Mouse (Mus musculus): ENCODE data around the gene Kcnd2. TPM values are rescaled to one million over a fixed set of nuclear protein-coding genes. Genes with fewer than 3 reads are reported as not detected.

The Kcnd2 gene
- polyA plus RNA-seq (2015; fragmentation: Nextera tagmentation; extraction: Ambion mirVana): 3.7 and 5.9 TPM in 2 replicates

DNA sequence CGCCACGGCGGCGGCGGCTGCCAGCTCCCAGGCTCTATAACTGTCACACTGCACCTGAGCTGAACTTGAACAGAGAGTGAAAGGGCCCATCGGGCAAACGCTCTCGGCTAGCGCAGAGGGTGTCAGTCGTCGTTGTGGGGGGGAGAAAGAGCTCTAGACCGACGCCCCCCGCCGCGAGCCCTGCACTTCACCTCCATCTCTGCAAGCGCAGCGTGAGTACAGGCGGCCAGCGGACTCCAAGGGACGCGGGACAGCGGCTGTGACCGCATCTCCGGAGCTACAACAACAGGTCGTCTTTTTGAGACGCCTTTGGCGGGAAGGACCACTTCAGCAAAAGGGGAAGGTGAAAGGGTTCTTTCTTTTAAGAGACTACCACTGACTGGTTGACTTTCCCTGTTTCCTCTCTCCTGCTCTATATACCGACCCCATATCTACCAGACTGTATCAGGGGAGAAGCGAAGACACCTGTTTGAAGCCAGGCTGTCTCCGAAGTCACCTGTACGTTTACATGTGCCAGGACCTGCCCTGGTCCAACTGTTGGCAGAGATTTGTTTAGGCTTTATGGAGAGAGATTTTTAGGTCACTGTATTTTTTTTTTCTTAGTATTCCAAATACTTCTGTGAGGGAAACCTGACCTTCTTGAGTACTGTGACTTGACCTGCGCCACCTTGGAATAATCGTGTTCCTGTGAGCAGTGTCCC, at the start of gene Kcnd2:
Kcnd2 (plus strand) TSS at position 13 of the 701 bp plus-strand sequence.
- WGBS: 10% methylated on average over 34 of the region's 34 CpGs
- no peaks in the 10 kb centered on the region for H3K9me3 ChIP-seq (replicated peaks)
- H3K27me3 ChIP-seq: no peaks in the 10 kb centered on the region
- H3K4me3 ChIP-seq: peak within 1 kb of the TSS; percentile 75
- peak within 1 kb of the TSS; percentile 80 for H3K9ac ChIP-seq
- H3K36me3 ChIP-seq (ENCODE audit: poor library complexity, severe bottlenecking): no peaks in the 10 kb centered on the region
- peak within 1 kb of the TSS; percentile 60 for H3K27ac ChIP-seq
- ATAC-seq: no peak
- H3K4me1 ChIP-seq: no peaks in the 10 kb centered on the region
- peak within 1 kb of the TSS; percentile 88 for H3K4me2 ChIP-seq

DNA sequence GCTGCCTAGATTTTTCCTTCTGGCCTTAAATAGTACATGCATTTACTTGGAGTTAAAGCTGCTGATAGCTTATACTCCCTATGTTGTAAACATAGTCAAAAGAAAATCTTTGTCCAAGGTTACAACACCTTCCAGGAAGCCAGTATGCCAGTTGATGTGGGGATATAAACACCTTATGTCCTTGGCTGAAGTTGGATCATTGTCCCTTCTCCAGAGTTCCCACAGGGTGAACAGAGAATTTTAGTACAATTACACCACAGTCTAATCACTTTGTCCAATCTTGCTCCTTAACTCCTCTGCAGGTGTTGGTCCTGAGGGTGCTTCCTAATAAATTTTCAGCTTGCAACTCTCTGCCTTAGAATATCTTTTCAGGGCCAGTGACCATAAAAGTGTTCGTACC, 48.7 kb upstream of the Kcnd2 start:
- 86% methylated on average over 1 of the region's 1 CpGs for WGBS
- Histone ChIP-seq H3K27ac (no peak overlapping the region), H3K4me1 (no peaks in the 10 kb centered on the region), H3K27me3 (no peaks in the 10 kb centered on the region), H3K4me2 (no peak overlapping the region), H3K4me3 (no peak overlapping the region), H3K9me3 (replicated peaks) (no peaks in the 10 kb centered on the region), H3K36me3 (ENCODE audit: poor library complexity, severe bottlenecking) (no peaks in the 10 kb centered on the region), H3K9ac (no peak overlapping the region)
- ATAC-seq: no peak

DNA sequence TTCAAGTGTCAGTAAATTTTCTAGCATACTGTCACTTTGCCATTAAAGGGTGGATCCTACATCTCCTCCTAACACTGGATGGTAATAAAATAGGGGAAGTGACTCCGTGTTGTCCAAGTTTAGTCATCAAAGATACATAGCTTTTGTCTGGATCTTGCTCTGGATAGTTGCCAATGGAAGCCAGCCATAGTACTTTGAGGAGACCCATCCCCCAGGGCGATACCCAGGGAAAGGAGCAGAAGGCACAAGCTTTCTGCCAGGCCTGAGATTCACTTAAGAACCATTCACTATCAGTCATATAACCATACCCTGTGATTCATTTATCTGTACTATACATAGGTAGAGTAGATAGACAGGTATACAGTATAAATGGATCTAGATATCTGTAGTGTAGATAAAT, 20.0 kb upstream of the Kcnd2 start:
- no peak overlapping the region for H3K4me3 ChIP-seq
- no peaks in the 10 kb centered on the region for H3K27me3 ChIP-seq
- WGBS: 71% methylated on average over 2 of the region's 2 CpGs
- no peak overlapping the region for H3K9ac ChIP-seq
- no peaks in the 10 kb centered on the region for H3K36me3 ChIP-seq (ENCODE audit: poor library complexity, severe bottlenecking)
- no peak overlapping the region for H3K4me2 ChIP-seq
- no peaks in the 10 kb centered on the region for H3K4me1 ChIP-seq
- no peak for ATAC-seq
- peaks cover 9% of the 10 kb centered on the region for H3K9me3 ChIP-seq (replicated peaks)
- no peak overlapping the region for H3K27ac ChIP-seq

DNA sequence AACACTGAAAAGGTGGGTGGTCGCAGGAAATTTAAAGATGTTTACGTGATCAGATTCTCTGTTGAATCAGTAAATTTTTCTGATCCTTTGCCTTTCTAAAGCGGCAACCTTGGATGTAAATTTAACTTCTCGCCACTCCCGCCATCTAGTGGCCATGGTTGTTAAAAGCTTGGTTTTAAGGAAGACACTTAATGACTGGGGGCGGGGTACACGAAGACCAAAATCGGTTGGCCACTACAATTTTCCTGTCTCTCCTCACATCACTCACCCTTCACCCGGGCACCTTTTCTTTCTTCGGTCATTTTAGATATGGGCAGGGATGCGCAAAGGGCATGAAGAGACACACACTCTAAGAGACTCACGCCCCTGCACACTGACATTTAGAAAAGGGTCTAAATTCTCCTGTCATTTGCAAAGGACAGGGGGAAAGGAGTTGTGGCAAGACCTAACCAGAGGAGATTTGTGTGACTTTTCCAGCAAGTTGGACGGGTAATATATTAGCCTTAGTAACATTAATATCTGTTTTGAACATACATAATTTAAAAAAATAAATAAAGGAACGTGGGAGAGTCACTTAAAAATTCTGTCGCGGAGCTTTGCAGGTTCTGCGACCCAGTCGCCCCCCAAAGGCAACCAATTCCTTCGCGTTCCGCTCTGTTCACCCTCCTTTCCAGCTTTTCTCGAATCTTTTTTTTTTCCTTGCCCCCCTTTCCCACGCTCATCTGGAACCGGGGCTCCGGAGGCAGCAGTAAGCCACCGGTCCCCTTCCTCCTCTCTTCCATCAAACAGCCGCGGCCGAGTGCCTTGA, 1.2 kb upstream of the Kcnd2 start:
- WGBS: 1% methylated on average over 29 of the region's 29 CpGs
- ATAC-seq: peak; percentile 65
- H3K4me3 ChIP-seq: peak overlapping the region; percentile 75

DNA sequence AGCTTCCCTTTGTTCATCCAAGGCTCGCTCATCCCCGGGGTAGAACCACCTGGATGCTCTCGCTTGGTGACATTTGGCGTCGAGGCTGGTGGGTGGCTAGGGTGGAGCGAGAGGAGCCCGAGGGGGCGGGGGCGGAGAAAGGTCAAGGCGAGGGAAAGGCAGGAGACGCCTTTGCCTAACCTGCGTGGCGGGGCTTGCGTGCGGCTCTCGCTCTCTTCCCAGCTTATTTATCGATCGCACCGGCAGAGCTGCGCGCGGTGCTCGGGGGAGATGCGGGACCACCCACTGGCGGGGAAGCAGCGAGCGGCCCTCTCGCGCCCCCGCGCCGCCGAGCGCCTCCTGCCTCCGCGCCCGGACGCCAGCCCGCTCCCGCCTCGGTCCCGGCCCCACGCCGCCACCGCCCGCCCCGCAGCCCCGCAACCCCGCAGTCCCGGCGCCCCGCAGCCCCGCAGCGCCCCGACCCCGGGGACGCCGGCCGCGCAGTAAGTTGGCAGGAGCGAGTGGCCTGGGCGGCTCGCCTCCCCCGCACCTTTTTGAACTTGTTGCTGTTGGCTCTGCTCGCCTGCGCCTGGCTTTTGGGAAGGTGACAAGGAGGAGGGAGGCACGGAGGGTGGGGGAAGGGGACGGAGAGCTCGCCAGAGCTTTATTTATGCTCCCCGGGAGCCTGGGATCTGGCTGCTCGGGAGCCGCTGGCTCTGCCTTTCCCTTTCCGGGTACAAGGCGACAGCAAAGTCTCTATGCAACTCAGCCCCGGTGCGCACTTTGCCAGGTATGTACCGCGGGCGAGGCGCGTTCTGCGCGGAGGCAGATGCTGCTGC, 421 bp upstream of the Kcnd2 start:
- WGBS: under 1% methylated on average over 64 of the region's 83 CpGs
- ATAC-seq: peak; percentile 74

More for the DNA sequence above, 1.2 kb upstream of the Kcnd2 start:
- peak overlapping the region; percentile 80 for H3K9ac ChIP-seq
- H3K4me1 ChIP-seq: no peaks in the 10 kb centered on the region
- H3K9me3 ChIP-seq (replicated peaks): no peaks in the 10 kb centered on the region
- no peaks in the 10 kb centered on the region for H3K27me3 ChIP-seq
- peak overlapping the region; percentile 88 for H3K4me2 ChIP-seq
- peak overlapping the region; percentile 60 for H3K27ac ChIP-seq
- no peaks in the 10 kb centered on the region for H3K36me3 ChIP-seq (ENCODE audit: poor library complexity, severe bottlenecking)

DNA sequence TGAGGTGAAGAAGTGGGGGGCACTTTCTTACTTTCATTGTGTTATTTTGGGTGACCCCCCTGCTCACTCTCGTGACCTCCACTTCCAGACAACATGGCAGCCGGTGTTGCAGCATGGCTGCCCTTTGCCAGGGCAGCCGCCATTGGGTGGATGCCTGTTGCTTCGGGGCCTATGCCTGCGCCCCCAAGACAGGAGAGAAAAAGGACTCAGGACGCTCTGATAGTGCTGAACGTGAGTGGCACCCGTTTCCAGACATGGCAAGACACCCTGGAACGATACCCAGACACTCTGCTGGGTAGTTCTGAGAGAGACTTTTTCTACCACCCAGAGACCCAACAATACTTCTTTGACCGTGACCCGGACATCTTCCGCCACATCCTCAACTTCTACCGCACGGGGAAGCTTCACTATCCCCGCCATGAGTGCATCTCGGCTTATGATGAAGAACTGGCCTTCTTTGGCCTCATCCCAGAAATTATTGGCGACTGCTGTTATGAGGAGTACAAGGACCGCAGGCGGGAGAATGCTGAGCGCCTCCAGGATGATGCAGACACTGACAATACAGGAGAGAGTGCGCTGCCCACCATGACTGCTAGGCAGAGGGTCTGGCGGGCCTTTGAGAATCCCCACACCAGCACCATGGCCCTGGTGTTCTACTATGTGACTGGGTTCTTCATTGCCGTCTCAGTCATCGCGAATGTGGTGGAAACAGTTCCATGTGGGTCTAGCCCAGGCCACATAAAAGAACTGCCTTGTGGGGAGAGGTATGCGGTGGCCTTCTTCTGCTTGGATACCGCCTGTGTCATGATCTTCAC, 1.1 kb downstream of the Kcnd2 start:
- H3K4me3 ChIP-seq: peak overlapping the region; percentile 75; the same call in 1 of the 2 replicates
- 95% methylated on average over 27 of the region's 27 CpGs for WGBS
- no peaks in the 10 kb centered on the region for H3K9me3 ChIP-seq (replicated peaks)
- no peak overlapping the region for H3K9ac ChIP-seq
- H3K36me3 ChIP-seq (ENCODE audit: poor library complexity, severe bottlenecking): no peaks in the 10 kb centered on the region
- no peaks in the 10 kb centered on the region for H3K27me3 ChIP-seq
- no peak for ATAC-seq
- H3K4me2 ChIP-seq: peak overlapping the region; percentile 88; the same call in 1 of the 2 replicates
- no peak overlapping the region for H3K27ac ChIP-seq
- H3K4me1 ChIP-seq: no peaks in the 10 kb centered on the region

More for the DNA sequence above, 421 bp upstream of the Kcnd2 start:
- H3K4me2 ChIP-seq: peak overlapping the region; percentile 88
- no peaks in the 10 kb centered on the region for H3K4me1 ChIP-seq
- H3K36me3 ChIP-seq (ENCODE audit: poor library complexity, severe bottlenecking): no peaks in the 10 kb centered on the region
- H3K4me3 ChIP-seq: peak overlapping the region; percentile 75
- peak overlapping the region; percentile 60 for H3K27ac ChIP-seq
- no peaks in the 10 kb centered on the region for H3K27me3 ChIP-seq
- H3K9me3 ChIP-seq (replicated peaks): no peaks in the 10 kb centered on the region
- H3K9ac ChIP-seq: peak overlapping the region; percentile 80

DNA sequence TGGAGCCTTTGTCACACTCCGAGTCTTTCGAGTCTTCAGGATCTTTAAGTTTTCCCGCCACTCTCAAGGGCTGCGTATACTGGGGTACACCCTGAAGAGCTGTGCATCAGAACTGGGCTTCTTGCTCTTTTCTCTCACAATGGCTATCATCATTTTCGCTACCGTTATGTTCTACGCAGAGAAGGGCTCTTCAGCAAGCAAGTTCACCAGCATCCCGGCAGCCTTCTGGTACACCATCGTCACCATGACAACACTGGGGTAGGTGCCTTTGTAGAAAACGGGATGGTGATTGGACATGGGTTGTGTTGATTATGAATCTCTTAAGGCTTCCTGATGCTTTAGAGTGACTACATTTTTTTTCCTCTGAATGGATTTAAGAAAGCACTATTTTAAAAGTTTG, 1.9 kb downstream of the Kcnd2 start:
- Histone ChIP-seq H3K4me3 (no peak overlapping the region), H3K9me3 (replicated peaks) (no peaks in the 10 kb centered on the region), H3K4me1 (no peaks in the 10 kb centered on the region), H3K4me2 (no peak overlapping the region), H3K27ac (no peak overlapping the region), H3K9ac (no peak overlapping the region), H3K36me3 (ENCODE audit: poor library complexity, severe bottlenecking) (no peaks in the 10 kb centered on the region), H3K27me3 (no peaks in the 10 kb centered on the region)
- no peak for ATAC-seq
- 93% methylated on average over 10 of the region's 10 CpGs for WGBS

DNA sequence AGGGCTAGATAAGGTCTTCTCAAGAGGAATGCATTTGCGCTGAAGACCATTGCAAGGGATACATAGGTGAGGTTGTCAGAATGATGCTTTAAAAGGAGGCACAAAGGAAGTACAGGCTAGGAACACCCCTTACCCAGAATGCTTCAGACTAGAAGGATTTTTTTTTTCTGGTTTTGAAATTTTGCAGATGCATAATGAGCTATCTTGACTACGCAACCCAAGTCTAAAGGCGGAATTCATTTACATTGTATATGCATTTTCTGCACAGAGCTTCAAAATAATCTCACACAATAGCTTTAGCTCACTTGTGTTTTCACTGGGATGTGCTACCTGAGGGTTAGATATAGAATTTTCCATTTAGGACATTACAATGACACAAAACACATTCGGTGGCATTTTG, 10.8 kb downstream of the Kcnd2 start:
- Histone ChIP-seq H3K9ac (no peak overlapping the region), H3K27me3 (no peaks in the 10 kb centered on the region), H3K36me3 (ENCODE audit: poor library complexity, severe bottlenecking) (no peaks in the 10 kb centered on the region), H3K9me3 (replicated peaks) (no peaks in the 10 kb centered on the region), H3K4me1 (no peaks in the 10 kb centered on the region), H3K4me2 (no peak overlapping the region), H3K27ac (no peak overlapping the region), H3K4me3 (no peak overlapping the region)
- WGBS: 95% methylated on average over 4 of the region's 4 CpGs
- ATAC-seq: no peak

DNA sequence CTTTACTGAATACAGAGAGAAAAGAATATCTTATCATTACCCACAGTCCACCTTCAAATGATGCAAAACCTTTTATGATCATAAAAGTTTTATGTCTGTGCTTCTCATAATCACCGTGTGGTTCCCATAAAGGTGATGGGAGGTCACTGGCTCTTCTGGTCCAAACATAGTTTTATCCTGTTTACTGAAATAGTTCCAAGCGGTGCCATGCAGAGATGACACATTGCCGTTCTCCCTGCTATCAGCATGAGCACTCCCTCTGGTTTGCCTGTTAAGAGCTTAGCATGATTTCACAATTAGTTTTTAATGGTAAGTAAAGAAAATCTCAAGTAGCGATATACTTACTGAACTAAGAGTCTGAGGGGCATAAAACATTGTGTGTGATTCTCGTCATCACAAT, 43.7 kb downstream of the Kcnd2 start:
- Histone ChIP-seq H3K9me3 (replicated peaks) (no peaks in the 10 kb centered on the region), H3K9ac (no peak overlapping the region), H3K27me3 (no peaks in the 10 kb centered on the region), H3K27ac (no peak overlapping the region), H3K4me1 (no peaks in the 10 kb centered on the region), H3K4me3 (no peak overlapping the region), H3K36me3 (ENCODE audit: poor library complexity, severe bottlenecking) (no peaks in the 10 kb centered on the region), H3K4me2 (no peak overlapping the region)
- no peak for ATAC-seq
- 85% methylated on average over 5 of the region's 5 CpGs for WGBS

DNA sequence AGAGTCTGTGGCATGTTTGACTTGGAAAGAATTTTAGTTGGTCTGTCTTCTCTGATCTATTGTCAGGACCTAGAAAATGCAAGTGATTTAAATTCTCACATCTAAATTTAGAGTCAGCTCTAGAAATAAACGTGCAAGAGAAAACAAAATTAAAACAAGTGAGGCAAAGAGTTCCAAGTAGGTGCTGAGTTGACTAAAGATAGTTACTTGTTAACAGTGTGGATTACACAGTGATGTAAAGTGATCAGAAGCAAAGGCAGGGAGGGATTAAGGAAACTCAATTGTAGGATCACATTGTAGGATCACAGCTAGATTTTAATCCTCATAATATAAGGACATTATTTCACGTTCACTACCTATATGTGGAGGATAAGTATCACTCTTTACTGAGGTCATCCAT, 52.6 kb downstream of the Kcnd2 start:
- Histone ChIP-seq H3K9me3 (replicated peaks) (no peaks in the 10 kb centered on the region), H3K27ac (no peak overlapping the region), H3K36me3 (ENCODE audit: poor library complexity, severe bottlenecking) (no peaks in the 10 kb centered on the region), H3K4me3 (no peak overlapping the region), H3K4me1 (no peaks in the 10 kb centered on the region), H3K4me2 (no peak overlapping the region), H3K27me3 (no peaks in the 10 kb centered on the region), H3K9ac (no peak overlapping the region)
- no peak for ATAC-seq
- WGBS: 36% methylated on average over 2 of the region's 2 CpGs

DNA sequence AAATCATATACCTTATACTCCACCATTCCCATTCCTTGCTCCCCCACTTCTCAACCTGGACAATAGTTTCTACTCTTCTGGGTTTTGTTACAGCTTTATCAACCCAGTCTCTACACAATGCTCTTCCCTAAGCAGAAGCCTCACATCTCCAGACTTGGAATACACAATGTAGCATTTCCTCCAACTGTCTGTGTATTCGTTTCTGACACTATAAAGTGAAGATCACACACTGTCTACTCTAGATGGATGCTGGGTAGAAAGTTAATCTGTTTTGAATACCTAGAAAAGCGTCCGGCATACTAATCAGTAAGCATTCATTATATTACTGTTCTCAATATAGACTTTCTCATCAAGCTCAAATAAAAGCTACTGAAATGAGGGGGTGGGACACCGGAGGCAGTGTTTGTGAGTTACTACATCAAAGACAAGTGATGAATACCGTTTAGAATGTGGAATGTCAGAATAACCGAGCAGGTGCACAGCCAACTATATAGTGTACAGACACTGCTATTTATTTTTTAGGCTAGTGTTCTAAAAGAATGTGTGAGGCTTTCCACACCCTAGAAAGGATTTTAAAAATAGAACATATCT, 62.1 kb downstream of the Kcnd2 start:
- H3K4me2 ChIP-seq: no peak overlapping the region
- ATAC-seq: peak; percentile 53; the same call in 1 of the 2 replicates
- WGBS: 12% methylated on average over 6 of the region's 6 CpGs

More for the DNA sequence above, 62.1 kb downstream of the Kcnd2 start:
- Histone ChIP-seq H3K9me3 (replicated peaks) (no peaks in the 10 kb centered on the region), H3K27me3 (no peaks in the 10 kb centered on the region), H3K27ac (no peak overlapping the region), H3K9ac (no peak overlapping the region), H3K4me1 (peaks cover 14% of the 10 kb centered on the region), H3K4me3 (no peak overlapping the region), H3K36me3 (ENCODE audit: poor library complexity, severe bottlenecking) (no peaks in the 10 kb centered on the region)

Measured in forebrain, embryonic 13.5 days (tissue).